Mouse (Mus musculus) cortical plate, adult 2 months (tissue): ENCODE data around the gene Ahdc1. TPM values are rescaled to one million over a fixed set of nuclear protein-coding genes. Genes with fewer than 3 reads are reported as not detected.

Source experiments
- H3K27ac ChIP-seq: fragments of 200-500 bp; 2 replicates; pipeline ENCODE4 v1.5.1; 2012; ENCODE audit warnings: low read length, control low read depth, inconsistent platforms; ENCODE audit not compliant: insufficient read depth
- H3K4me1 ChIP-seq: fragments of 200-500 bp; 2 replicates; pipeline ENCODE4 v1.6.1; 2011; ENCODE audit warnings: low read length; ENCODE audit not compliant: control insufficient read depth, insufficient read depth
- H3K4me3 ChIP-seq: fragments of 200-500 bp; 2 replicates; pipeline ENCODE4 v1.5.1; 2011; ENCODE audit warnings: mild to moderate bottlenecking, low read length, control low read depth; ENCODE audit not compliant: insufficient read depth
- CTCF ChIP-seq: fragments of 200-500 bp; IDR thresholded peaks from 2 replicates; pipeline ENCODE4 v1.5.1; 2011; ENCODE audit warnings: mild to moderate bottlenecking, control low read depth, low read length; ENCODE audit not compliant: insufficient read depth; ENCODE audit errors: extremely low read depth
- POLR2A ChIP-seq: fragments of 200-500 bp; IDR thresholded peaks from 2 replicates; pipeline ENCODE4 v1.6.1; 2011; ENCODE audit warnings: mild to moderate bottlenecking, low read length, control low read depth; ENCODE audit not compliant: insufficient read depth; ENCODE audit errors: extremely low read depth
- polyA plus RNA-seq: library from polyadenylated mRNA; depleted of rRNA; stranded (reverse); fragments of >200 nt; gene quantifications from 2 replicates; pipeline ENCODE4 v1.2.3, GENCODE M21; 2012

Gene Ahdc1
- polyA plus RNA-seq, 1 experiment = 26.4 TPM

- Histone ChIP-seq H3K4me3 (no peak overlapping the region), H3K27ac (no peak overlapping the region), H3K4me1 (no peaks in the 10 kb centered on the region)
- TF ChIP-seq CTCF = no peak
- TF ChIP-seq POLR2A = no peak
Observed at GRCm38 (mm10) chr4:133007513-133008380, 3.3 kb upstream of the Ahdc1 start.

DNA sequence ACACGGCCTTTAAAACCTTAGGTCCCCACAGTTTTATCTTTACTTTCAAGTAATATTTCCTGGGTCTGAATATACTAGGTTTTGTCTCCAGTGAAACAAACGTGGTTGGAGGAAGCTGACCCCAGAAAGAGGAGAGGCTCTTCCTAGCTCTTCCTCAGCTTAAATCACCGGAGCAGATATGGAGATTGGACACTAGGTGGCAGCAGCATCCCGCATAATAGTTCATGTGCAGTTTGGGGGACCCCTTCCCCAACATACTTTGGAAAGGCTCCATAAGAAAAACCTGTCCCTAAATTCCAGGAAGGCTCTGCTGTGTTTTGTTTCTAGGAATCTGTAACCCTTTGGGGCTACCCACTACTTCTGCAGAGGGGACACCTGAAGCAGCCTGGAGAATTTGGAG lies 1.9 kb upstream of the Ahdc1 start:
- no peak for TF ChIP-seq POLR2A
- peak; percentile 95 for TF ChIP-seq CTCF

GRCm38 (mm10) chr4:133009676-133010075 lies 1.4 kb upstream of the Ahdc1 start:
- no peaks in the 10 kb centered on the region for H3K4me1 ChIP-seq
- H3K27ac ChIP-seq = no peak overlapping the region
- TF ChIP-seq CTCF (no peak), POLR2A (no peak)
- no peak overlapping the region for H3K4me3 ChIP-seq

More for the DNA sequence above, 1.9 kb upstream of the Ahdc1 start:
- Histone ChIP-seq H3K4me1 (no peaks in the 10 kb centered on the region), H3K4me3 (no peak overlapping the region), H3K27ac (no peak overlapping the region)

GRCm38 (mm10) chr4:133010611-133011010 lies 449 bp upstream of the Ahdc1 start:
- TF ChIP-seq CTCF = no peak
- no peak for TF ChIP-seq POLR2A
- Histone ChIP-seq H3K4me1 (peaks cover 4% of the 10 kb centered on the region; the same call in 1 of the 2 replicates), H3K4me3 (peak overlapping the region; percentile 82; the same call in 1 of the 2 replicates), H3K27ac (no peak overlapping the region)

DNA sequence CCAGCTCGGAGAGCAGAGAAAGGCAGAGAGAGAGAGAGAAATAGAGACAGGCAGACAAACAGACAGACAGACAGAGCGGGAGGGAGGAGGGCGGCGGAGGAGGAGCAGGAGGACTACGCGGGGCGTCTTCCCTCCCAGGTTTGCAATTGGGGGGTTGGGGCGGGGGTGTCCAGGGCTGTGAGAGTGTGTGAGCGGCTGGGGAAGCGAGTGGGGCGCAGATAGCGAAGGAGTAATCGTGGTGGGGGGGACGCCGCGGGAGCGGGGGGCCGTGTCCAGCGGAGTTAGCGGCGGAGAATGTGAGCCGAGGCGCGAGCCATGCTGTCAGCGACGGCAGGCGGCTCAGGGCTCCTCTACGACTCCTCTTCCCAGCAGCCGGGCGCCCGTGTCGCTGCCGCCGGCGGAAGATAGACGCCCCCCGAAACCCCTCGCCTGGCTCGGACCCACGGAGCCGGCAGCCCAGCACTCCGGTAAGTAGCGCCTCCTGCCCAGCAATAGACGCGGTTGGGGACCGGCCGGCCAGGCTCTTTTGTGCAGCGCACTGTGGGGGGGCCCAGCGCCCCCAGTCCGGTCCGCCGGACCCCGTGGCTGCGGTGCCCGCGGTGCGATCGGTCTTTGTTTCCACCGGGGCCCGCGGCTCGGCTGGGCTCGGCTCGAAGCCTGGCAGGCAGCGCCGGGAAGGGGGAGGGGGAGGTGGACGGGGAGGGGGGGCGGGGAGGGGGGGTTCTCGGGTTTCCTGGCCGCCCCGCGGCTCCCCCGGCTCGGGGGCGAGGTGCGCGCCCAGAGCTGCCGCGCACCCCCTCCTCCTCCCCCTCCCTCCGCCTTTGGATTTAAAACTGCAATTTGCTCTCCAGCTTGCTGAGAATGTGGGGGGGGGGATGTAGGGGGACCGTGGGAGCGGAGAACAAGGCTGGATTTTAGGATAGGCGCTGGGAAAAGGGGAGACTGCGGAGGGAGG lies 1.0 kb downstream of the Ahdc1 start:
- H3K4me1 ChIP-seq = peaks cover 11% of the 10 kb centered on the region
- peak overlapping the region; percentile 81 for H3K27ac ChIP-seq
- TF ChIP-seq POLR2A (no peak; the same call in 1 of the 2 replicates), CTCF (no peak)
- H3K4me3 ChIP-seq = peak overlapping the region; percentile 82

DNA sequence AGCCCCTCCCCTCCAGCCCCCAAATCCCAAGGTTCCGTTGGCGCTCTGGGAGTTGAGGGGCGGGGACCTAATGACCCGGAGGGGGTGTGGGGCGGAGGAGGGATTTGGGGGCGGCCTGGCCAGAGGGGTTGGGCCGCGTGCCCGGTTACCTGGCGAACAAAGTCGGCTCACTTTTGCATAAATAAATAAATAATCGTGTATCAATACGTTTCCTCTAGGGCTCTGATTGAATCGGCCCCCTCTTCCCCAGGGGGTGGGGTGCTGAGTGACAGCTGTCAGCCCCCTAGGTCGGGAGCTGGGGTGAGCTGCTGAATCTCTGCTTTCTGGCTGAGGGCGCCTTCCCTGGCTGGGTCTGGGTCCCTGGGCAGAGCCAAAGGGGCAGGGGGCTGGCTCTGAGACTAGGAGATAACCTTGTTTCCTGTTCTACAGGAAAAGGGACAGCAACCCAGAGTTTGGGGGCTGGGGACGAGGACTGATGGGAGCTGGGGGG lies 1.8 kb downstream of the Ahdc1 start:
- H3K27ac ChIP-seq = peak overlapping the region; percentile 76
- peaks cover 13% of the 10 kb centered on the region for H3K4me1 ChIP-seq
- TF ChIP-seq CTCF = no peak
- TF ChIP-seq POLR2A = no peak
- H3K4me3 ChIP-seq = peak overlapping the region; percentile 82

DNA sequence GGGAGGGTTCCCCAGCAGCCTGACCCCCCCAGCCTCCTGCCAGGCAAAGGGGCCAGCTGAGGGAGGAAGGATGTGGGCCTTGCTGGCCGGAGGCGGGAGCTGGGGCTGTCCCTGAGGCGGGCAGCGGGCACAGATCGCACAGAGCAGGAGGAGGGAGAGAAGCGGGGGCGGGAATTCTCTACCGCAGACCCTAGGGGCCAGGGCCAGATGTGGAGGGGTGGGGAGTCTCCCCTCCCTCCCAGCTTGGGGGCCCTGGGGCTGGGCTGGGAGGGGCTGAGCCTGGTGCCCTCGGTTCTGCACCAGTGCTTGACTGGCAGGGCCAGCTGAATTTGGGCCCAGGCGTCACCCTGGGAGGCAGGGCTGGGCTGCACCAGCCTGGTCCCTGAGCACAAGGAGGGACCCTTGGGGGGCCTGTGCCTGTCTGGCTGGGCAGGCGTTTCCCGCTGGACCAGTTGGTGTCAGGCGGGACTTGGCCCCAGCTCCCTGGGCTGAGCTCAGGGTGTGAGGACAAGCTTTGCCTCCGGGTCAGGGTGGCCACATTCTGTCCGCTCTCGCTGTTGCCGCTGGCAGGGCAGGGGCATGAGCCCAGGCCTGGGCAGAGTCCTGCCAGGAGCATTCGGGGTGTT lies 2.3 kb downstream of the Ahdc1 start:
- Histone ChIP-seq H3K27ac (peak overlapping the region; percentile 76), H3K4me1 (peaks cover 16% of the 10 kb centered on the region), H3K4me3 (peak overlapping the region; percentile 82)
- TF ChIP-seq POLR2A (no peak), CTCF (no peak)

- H3K4me1 ChIP-seq = peaks cover 18% of the 10 kb centered on the region
Observed at GRCm38 (mm10) chr4:133014088-133014487, 3.0 kb downstream of the Ahdc1 start.

More at GRCm38 (mm10) chr4:133014088-133014487, 3.0 kb downstream of the Ahdc1 start:
- no peak overlapping the region for H3K27ac ChIP-seq
- H3K4me3 ChIP-seq = peak overlapping the region; percentile 82
- TF ChIP-seq CTCF (no peak), POLR2A (no peak)
